Mouse (Mus musculus): ENCODE measurements at regions not wholly inside any gene's neighbourhood (a gene's known extent, or its start where the extent isn't known, plus 50 kb on each side); places are given as distances from the start of the nearest gene placed in this dataset.

DNA sequence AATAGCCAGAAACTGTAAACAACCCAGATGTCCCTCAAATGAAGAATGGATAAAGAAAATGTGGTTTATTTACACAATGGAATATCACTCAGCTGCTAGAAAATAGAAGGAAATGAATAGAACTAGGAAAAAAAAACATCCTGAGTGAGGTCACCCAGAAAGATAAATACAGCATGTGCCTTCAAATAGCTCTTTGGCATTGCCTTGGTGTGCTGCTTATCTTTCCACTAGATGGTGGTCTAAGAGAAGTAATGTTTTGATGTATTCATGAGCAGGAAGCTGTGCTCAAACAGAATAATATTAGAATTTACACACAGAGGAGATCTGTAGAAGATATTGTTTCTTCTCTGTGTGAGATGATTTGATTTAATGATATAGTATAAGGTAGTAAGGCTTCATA, 78.8 kb downstream of the Zfp619 start:
- DNase-seq (ENCODE audit: low spot score in 2 of 2), result no peak

- DNase-seq (ENCODE audit: low spot score in 2 of 2), result no peak
Measured at GRCm38 (mm10) chr7:39613767-39614166, 96.2 kb downstream of the Zfp619 start.

DNA sequence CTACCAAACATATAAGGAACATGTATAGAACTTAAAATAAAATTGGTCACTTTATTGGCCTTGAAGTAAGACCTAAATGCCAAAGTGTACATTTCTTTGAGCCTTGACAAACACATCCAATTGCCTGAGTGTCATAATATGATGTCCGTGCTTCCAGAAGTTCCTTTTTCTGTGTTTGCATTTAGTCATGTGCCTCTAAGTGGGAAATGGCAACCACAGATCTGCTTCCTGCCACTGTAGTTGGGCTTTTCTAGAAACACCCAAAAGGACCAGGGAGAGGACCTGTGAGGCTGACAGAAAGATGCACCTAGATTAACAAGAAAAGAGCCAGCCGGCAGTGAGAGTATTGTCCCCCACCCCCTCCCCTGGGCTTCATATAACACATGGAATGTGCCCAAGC, 97.5 kb downstream of the Zfp619 start:
- no peak for DNase-seq (ENCODE audit: low spot score in 2 of 2)

GRCm38 (mm10) chr7:39621796-39622195, 104.2 kb downstream of the Zfp619 start:
- no peak for DNase-seq (ENCODE audit: low spot score in 2 of 2)

DNA sequence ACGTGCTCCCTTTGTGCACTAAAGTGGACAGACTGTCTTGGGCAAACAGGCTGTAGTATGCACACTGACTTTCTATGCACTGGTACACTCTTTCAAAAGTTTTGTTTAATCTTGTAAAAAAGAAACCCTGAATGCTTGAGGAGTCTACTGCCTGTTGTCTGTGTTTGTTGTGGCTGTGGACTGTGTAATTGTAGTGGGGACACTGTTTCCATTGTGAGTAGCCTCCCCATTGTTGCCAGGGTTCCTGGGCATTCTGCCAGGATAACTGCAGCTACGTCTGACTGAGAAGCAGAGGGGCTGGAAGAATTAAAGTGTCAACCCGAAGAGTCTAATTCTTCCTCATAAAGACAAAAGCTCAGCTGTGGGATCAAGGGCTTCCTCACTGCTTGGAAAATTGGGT, 115.3 kb downstream of the Zfp619 start:
- DNase-seq (ENCODE audit: low spot score in 2 of 2), result no peak

- no peak for DNase-seq (ENCODE audit: low spot score in 2 of 2)
Measured at GRCm38 (mm10) chr7:39642333-39642732, 124.8 kb downstream of the Zfp619 start.

DNA sequence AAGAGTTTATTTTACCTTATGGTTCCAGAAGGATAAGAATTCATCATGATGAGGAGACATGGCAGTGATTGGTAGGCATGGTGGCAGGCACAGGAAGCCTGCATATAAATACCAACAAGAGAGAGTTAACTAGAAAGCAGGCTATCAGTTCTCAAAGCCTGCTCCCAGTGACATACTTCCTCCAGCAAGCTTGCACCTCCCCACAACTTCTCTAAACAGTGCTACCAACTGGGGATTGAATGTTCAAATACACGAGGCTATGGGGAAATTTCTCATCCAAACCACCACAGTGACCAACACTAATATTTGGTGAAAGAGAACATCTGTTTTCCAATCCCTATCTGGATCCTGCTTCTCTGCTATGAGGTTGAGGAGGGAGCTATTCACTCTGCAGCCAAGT, 125.8 kb downstream of the Zfp619 start:
- no peak for DNase-seq (ENCODE audit: low spot score in 2 of 2)

DNA sequence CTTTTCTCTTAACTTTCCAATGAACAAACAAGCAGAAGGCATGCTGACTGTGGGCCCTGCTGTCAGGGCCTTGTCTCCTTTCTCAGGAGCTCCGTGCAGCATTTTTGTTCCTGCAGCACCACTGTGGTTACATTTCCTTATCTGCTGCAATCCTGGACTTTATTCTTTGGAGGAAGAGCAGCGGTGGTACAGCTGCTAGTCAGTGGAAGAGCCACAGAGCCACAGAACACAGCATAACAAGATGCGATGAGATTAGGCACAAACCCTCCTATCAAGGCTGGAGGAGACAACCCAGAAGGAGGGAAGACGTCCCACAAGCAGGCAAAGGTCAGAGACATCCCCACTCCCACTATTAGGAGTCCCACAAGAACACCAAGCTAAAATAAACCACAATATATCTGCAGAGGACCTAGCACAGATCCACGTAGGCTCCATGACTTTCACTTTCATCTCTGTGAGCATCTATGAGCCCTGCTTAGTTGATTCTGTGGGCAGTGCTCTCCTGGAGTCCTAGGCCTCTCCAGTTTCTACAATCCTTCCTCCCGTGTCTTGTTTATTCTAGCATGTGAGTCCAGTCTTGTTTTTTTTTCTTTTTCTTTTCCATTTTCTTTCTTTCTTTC, 133.0 kb downstream of the Zfp619 start:
- no peak for DNase-seq (ENCODE audit: low spot score in 2 of 2)

GRCm38 (mm10) chr7:39654563-39655286, 137.2 kb downstream of the Zfp619 start:
- no peak for DNase-seq (ENCODE audit: low spot score in 2 of 2)

- DNase-seq (ENCODE audit: low spot score in 2 of 2), result peak; percentile 5
Measured at GRCm38 (mm10) chr7:39655287-39655652, 137.7 kb downstream of the Zfp619 start.

DNA sequence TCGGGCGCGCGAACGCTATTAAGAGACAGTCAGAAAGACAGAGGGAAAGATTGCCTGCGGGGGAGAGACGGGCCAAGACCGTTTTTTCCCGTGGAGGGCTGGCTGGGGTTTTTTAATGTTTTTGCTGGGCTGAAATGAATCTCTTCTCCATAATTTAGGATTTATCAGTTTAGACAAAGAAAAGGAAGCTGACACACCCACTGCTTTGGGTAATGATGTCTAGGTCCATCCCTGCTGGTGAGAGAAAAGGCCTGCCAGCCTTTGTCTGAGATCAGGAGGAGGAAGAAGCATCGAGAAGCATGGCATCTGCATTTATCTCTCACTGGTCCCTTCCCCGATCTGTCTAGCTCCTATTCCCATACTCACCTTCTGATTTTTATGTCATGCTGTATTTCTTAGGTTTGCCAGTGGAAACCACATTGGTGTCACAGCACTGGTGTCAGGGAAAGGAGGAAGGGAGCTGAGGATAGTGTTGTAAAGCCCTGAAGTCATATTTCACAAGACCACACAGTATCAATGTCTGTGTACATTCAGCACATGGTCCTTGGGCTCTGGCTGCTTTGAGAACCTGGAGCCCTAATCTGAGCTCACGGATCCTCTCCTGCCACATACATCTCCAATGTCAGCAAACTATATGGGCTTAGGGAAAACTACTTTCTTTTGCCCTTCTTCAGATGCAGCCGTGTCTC, 138.3 kb downstream of the Zfp619 start:
- no peak for DNase-seq (ENCODE audit: low spot score in 2 of 2)

DNA sequence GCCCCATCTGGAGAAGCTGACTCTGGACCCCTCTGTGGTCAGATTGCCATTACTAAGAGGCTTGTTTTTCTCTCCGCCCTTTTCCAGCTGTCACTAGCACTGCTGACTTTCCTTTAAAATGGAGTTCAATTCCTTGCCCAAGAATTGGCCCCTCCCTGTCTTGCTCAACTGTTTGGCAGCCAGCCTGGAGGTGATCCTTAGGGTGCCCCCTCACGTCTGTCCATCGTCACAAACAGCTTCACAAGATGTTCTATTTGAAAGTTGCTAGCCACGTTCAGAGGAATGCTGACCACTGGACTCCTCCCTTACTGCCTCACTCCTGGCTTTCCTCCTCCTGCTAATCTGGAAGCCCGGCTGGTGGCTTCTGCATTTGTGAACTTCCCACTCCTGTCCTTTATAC, 142.0 kb downstream of the Zfp619 start:
- DNase-seq (ENCODE audit: low spot score in 2 of 2), result peak; percentile 1 to 9

GRCm38 (mm10) chr7:39675124-39675846, 157.7 kb downstream of the Zfp619 start:
- no peak for DNase-seq (ENCODE audit: low spot score in 2 of 2)

DNA sequence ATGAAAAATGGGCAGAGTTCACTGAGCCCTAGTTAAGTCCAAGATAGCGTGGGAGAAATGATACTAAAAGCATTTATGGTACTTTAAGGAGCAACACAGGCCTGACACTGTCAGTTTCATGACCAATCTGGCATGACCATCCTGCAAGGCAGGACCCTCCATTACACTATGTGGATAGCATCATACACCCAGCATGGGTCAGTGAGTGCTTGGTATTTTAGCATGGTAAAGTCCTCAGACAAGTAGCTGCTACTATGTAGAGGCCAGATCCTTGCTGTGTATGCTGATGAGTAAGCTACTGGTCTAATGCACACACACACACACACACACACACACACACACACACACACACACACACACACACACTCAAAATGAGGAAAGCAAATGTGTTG, 158.3 kb downstream of the Zfp619 start:
- no peak for DNase-seq (ENCODE audit: low spot score in 2 of 2)

DNA sequence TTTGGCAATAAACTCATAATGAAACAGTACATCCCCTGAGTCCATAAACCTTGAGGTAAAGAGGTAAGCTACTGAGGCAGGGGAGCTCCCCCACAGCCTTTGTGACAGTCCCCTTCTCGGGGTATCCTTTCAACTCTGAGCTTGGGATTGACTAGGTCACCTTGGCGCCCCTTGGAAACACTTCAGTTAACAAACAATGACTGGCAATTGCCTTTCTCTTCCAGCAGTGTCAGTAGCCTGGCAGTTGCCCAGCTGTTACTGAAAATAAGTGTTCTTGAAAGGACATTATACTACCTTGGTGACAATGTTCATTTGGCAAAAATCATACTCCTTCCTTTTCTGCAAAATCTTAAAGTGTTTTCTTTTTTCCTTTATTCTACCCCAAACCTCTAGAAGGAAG, 162.8 kb downstream of the Zfp619 start:
- DNase-seq (ENCODE audit: low spot score in 2 of 2), result no peak

DNA sequence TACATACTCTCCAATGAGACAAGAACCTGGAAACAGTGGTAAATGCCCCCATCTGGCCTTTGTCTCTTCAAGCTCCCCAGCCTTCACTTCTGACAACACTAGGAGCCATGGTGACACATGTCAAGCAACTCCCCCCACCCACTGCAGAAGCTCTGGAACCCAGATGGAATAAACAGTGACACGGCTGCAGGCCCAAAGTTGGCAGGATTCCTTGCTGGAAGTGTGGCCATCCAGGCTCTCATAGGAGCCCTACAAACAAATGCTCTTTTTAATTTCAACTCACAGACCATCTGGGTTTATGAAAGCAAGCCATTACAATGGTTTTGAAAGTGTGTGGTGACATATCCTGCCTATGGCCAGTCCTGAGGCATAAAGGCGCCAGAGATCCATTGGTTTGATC, 179.0 kb downstream of the Zfp619 start:
- no peak for DNase-seq (ENCODE audit: low spot score in 2 of 2)

- no peak for DNase-seq (ENCODE audit: low spot score in 2 of 2)
Measured at GRCm38 (mm10) chr7:39701506-39701905, 183.9 kb downstream of the Zfp619 start.

DNA sequence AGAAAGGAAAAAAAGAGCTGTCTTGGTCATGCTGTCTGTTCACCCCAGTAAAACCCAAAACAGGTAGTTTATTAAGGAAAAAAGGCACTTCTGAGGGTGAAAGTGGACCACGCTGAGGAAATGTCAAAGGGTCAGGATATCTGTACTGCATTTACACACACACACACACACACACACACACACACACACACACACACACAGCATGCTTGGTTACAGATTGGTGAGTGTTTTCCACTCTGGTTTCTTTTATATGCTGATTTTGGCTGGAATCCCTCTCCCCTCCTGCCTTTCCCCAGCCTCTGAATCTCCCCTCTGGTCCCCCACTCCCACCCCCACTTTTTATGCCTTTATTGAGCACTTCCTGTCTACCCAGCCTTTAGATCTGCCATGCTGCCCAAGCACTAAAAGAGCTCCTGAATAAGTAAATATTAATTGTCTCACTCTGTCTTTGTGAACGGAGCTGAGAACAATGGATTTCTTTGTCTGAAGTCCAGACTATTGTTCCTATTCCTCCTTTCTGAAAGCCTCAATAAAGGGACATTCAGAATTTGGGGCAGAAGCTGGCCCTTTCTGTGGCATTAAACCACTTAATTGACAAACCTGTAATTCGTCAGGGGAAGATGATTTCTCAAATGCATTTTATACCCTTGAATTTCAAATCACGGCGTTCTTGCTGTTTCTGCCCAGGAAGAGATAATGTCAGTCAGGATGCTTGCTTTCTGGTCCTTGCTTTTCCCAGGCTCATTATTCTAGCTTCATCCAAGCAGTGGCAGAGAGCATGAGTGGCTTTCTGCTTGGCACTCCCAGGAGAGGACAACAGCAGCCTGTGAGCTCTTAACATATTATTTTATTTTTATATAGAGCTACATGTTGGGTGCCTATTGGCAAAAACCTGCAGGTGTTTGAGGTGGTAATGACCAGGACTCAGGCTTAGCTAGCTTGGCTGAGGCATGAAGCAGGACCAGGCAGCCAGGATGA, 187.8 kb downstream of the Zfp619 start:
- DNase-seq (ENCODE audit: low spot score in 2 of 2), result no peak

DNA sequence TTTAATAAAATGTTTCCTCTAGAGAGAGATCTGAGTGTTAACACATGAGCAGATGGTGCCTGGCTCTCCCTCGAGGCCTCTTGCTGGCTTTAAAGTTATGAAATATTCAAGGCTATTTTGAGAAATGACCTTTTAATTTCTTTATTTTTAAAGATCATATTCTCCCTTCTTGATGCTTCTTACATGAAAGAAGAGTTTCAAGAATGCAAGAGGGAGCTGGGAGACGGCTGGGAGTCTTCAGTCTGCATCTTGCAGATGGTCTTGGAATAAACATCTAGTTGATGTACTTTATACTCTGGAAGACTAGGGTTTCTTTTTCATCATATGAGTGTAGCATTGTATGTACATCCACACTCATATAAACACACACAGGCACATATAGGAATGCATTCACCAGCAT, 189.0 kb downstream of the Zfp619 start:
- DNase-seq (ENCODE audit: low spot score in 2 of 2), result no peak

- DNase-seq (ENCODE audit: low spot score in 2 of 2), result no peak
Measured at GRCm38 (mm10) chr7:39716340-39717150, 199.0 kb downstream of the Zfp619 start.

Measured in urinary bladder, adult 18-20 months (tissue).